Mouse (Mus musculus): Measurements from ENCODE around the gene Ankib1. TPM values are rescaled to one million over a fixed set of nuclear protein-coding genes. Genes with fewer than 3 reads are reported as not detected.
"Not testable (repeated sequence)": the region's sequence is repeated elsewhere in the genome, so short reads cannot be mapped to it uniquely, and the experiment has no call there.

The Ankib1 gene
- 10 to 100 TPM; 87.9 to 89.0 TPM for total RNA-seq (2021)

- peak; percentile 92 to 94 for DNase-seq (ENCODE audit: low spot score in 2 of 2)
- intact Hi-C loops (cut with DNase I), result loop anchor here (2.0 kb wide), 1 partner anchor 156 kb away; no protein-coding TSS in a partner anchor
These were observed at the start of gene Ankib1, which contains the start of gene Krit1 for GRCm38 (mm10) chr5:3802433-3803291. TSS of gene Ankib1 (minus strand) at chr5:3802925. TSS of gene Krit1 (plus strand) at chr5:3803184.

- intact Hi-C loops (cut with DNase I), result no loop called here
- no peak for DNase-seq (ENCODE audit: low spot score in 2 of 2)
These were observed 42.3 kb upstream of the Ankib1 start, which contains the start of gene Lrrd1 for GRCm38 (mm10) chr5:3845026-3845425. TSS of gene Lrrd1 (plus strand) at chr5:3845173.

GRCm38 (mm10) chr5:3834107-3834506, 31.4 kb upstream of the Ankib1 start:
- intact Hi-C loops (cut with DNase I), result no loop called here
- no peak for DNase-seq (ENCODE audit: low spot score in 2 of 2)

- DNase-seq (ENCODE audit: low spot score in 2 of 2), result no peak
- intact Hi-C loops (cut with DNase I), result no loop called here
These were observed 5.7 kb upstream of the Ankib1 start for GRCm38 (mm10) chr5:3808472-3808871.

- intact Hi-C loops (cut with DNase I), result loop anchor here (2.0 kb wide), 1 partner anchor 157 kb away; no protein-coding TSS in a partner anchor
- DNase-seq (ENCODE audit: low spot score in 2 of 2), result peak in 1 of 2 experiments; percentile 54
These were observed 804 bp upstream of the Ankib1 start for GRCm38 (mm10) chr5:3803292-3804165.

- intact Hi-C loops (cut with DNase I), result loop anchor here (2.0 kb wide), 1 partner anchor 155 kb away; no protein-coding TSS in a partner anchor
- peak; percentile 25 to 33 for DNase-seq (ENCODE audit: low spot score in 2 of 2)
These were observed 873 bp downstream of the Ankib1 start for GRCm38 (mm10) chr5:3801672-3802432.

GRCm38 (mm10) chr5:3800881-3801280, 1.8 kb downstream of the Ankib1 start:
- DNase-seq (ENCODE audit: low spot score in 2 of 2), result no peak
- intact Hi-C loops (cut with DNase I), result no loop called here

GRCm38 (mm10) chr5:3800041-3800440, 2.7 kb downstream of the Ankib1 start:
- DNase-seq (ENCODE audit: low spot score in 2 of 2), result no peak
- intact Hi-C loops (cut with DNase I), result no loop called here

- DNase-seq (ENCODE audit: low spot score in 2 of 2), result not testable (repeated sequence)
These were observed 4.1 kb downstream of the Ankib1 start for GRCm38 (mm10) chr5:3798656-3799055.

GRCm38 (mm10) chr5:3797101-3797500, 5.6 kb downstream of the Ankib1 start:
- DNase-seq (ENCODE audit: low spot score in 2 of 2); intact Hi-C loops (cut with DNase I): not testable (repeated sequence)

More at GRCm38 (mm10) chr5:3798656-3799055, 4.1 kb downstream of the Ankib1 start:
- intact Hi-C loops (cut with DNase I), result not testable (repeated sequence)

- intact Hi-C loops (cut with DNase I), result no loop called here
- no peak for DNase-seq (ENCODE audit: low spot score in 2 of 2)
These were observed 11.7 kb downstream of the Ankib1 start for GRCm38 (mm10) chr5:3791048-3791447.

GRCm38 (mm10) chr5:3787548-3787947, 15.2 kb downstream of the Ankib1 start:
- no peak for DNase-seq (ENCODE audit: low spot score in 2 of 2)
- intact Hi-C loops (cut with DNase I), result no loop called here

- no peak for DNase-seq (ENCODE audit: low spot score in 2 of 2)
- intact Hi-C loops (cut with DNase I), result no loop called here
These were observed 17.8 kb downstream of the Ankib1 start for GRCm38 (mm10) chr5:3784751-3785496.

- intact Hi-C loops (cut with DNase I), result no loop called here
- DNase-seq (ENCODE audit: low spot score in 2 of 2), result peak in 1 of 2 experiments; percentile 25
These were observed 18.6 kb downstream of the Ankib1 start for GRCm38 (mm10) chr5:3783947-3784681.

- intact Hi-C loops (cut with DNase I), result no loop called here
- DNase-seq (ENCODE audit: low spot score in 2 of 2), result no peak
These were observed 20.1 kb downstream of the Ankib1 start for GRCm38 (mm10) chr5:3782670-3783069.

GRCm38 (mm10) chr5:3772017-3772416, 30.7 kb downstream of the Ankib1 start:
- intact Hi-C loops (cut with DNase I), result no loop called here
- no peak for DNase-seq (ENCODE audit: low spot score in 2 of 2)

- intact Hi-C loops (cut with DNase I), result no loop called here
- no peak for DNase-seq (ENCODE audit: low spot score in 2 of 2)
These were observed 31.2 kb downstream of the Ankib1 start for GRCm38 (mm10) chr5:3771512-3771911.

GRCm38 (mm10) chr5:3750536-3750935, 52.2 kb downstream of the Ankib1 start:
- intact Hi-C loops (cut with DNase I), result not testable (repeated sequence)
- DNase-seq (ENCODE audit: low spot score in 2 of 2), result peak in 1 of 2 experiments; percentile 16

All from left cerebral cortex, postnatal 25 days (tissue).